Mouse (Mus musculus): ENCODE measurements at regions not wholly inside any gene's neighbourhood (a gene's known extent, or its start where the extent isn't known, plus 50 kb on each side); places are given as distances from the start of the nearest gene placed in this dataset.
A peak's percentile ranks its signal among the peaks of the same experiment; 100 is the strongest.

- no peaks in the 10 kb centered on the region for H3K27me3 ChIP-seq (replicated peaks; ENCODE audit: control insufficient read depth, insufficient read depth, low read length)
- no peak overlapping the region for H3K27ac ChIP-seq (replicated peaks; ENCODE audit: low read depth, low read length)
- H3K4me3 ChIP-seq (ENCODE audit: low read depth, low read length) = no peak overlapping the region
- DNase-seq (ENCODE audit: low spot score) (no peak), ATAC-seq (ENCODE audit: low read depth) (no peak)
- H3K9ac ChIP-seq (ENCODE audit: low read depth, low read length) = no peak overlapping the region
- 58% methylated on average over 1 of the region's 1 CpGs for WGBS
- no peaks in the 10 kb centered on the region for H3K4me1 ChIP-seq (ENCODE audit: control insufficient read depth, insufficient read depth, low read length)
- no peaks in the 10 kb centered on the region for H3K9me3 ChIP-seq (ENCODE audit: control insufficient read depth, low read length)
- no peak overlapping the region for H3K4me2 ChIP-seq (ENCODE audit: low read depth, low read length)
- no peaks in the 10 kb centered on the region for H3K36me3 ChIP-seq (ENCODE audit: control insufficient read depth, insufficient read depth, low read length)
Observed at GRCm38 (mm10) chr16:51457166-51457565, 573.9 kb upstream of the Cblb start.

- Histone ChIP-seq H3K36me3 (ENCODE audit: control insufficient read depth, insufficient read depth, low read length) (no peaks in the 10 kb centered on the region), H3K9ac (ENCODE audit: low read depth, low read length) (no peak overlapping the region), H3K4me3 (ENCODE audit: low read depth, low read length) (no peak overlapping the region), H3K4me2 (ENCODE audit: low read depth, low read length) (no peak overlapping the region), H3K27ac (replicated peaks; ENCODE audit: low read depth, low read length) (no peak overlapping the region), H3K9me3 (ENCODE audit: control insufficient read depth, low read length) (no peaks in the 10 kb centered on the region), H3K27me3 (replicated peaks; ENCODE audit: control insufficient read depth, insufficient read depth, low read length) (no peaks in the 10 kb centered on the region), H3K4me1 (ENCODE audit: control insufficient read depth, insufficient read depth, low read length) (no peaks in the 10 kb centered on the region)
- DNase-seq (ENCODE audit: low spot score) (no peak), ATAC-seq (ENCODE audit: low read depth) (no peak)
- WGBS = 73% methylated on average over 3 of the region's 3 CpGs
Observed at GRCm38 (mm10) chr16:51475690-51476089, 555.3 kb upstream of the Cblb start.

- Histone ChIP-seq H3K9me3 (ENCODE audit: control insufficient read depth, low read length) (no peaks in the 10 kb centered on the region), H3K27ac (replicated peaks; ENCODE audit: low read depth, low read length) (no peak overlapping the region), H3K27me3 (replicated peaks; ENCODE audit: control insufficient read depth, insufficient read depth, low read length) (no peaks in the 10 kb centered on the region), H3K36me3 (ENCODE audit: control insufficient read depth, insufficient read depth, low read length) (no peaks in the 10 kb centered on the region), H3K9ac (ENCODE audit: low read depth, low read length) (no peak overlapping the region), H3K4me1 (ENCODE audit: control insufficient read depth, insufficient read depth, low read length) (no peaks in the 10 kb centered on the region), H3K4me3 (ENCODE audit: low read depth, low read length) (no peak overlapping the region), H3K4me2 (ENCODE audit: low read depth, low read length) (no peak overlapping the region)
- 80% methylated on average over 2 of the region's 2 CpGs for WGBS
- ATAC-seq (ENCODE audit: low read depth) = no peak
- DNase-seq (ENCODE audit: low spot score) = no peak
Observed at GRCm38 (mm10) chr16:51496096-51496495, 534.9 kb upstream of the Cblb start.

GRCm38 (mm10) chr16:51497777-51498176 is 533.2 kb upstream of the Cblb start:
- ATAC-seq (ENCODE audit: low read depth) (no peak), DNase-seq (ENCODE audit: low spot score) (no peak)
- Histone ChIP-seq H3K36me3 (ENCODE audit: control insufficient read depth, insufficient read depth, low read length) (no peaks in the 10 kb centered on the region), H3K27ac (replicated peaks; ENCODE audit: low read depth, low read length) (no peak overlapping the region), H3K9me3 (ENCODE audit: control insufficient read depth, low read length) (no peaks in the 10 kb centered on the region), H3K4me1 (ENCODE audit: control insufficient read depth, insufficient read depth, low read length) (no peaks in the 10 kb centered on the region), H3K27me3 (replicated peaks; ENCODE audit: control insufficient read depth, insufficient read depth, low read length) (no peaks in the 10 kb centered on the region), H3K9ac (ENCODE audit: low read depth, low read length) (no peak overlapping the region), H3K4me2 (ENCODE audit: low read depth, low read length) (no peak overlapping the region), H3K4me3 (ENCODE audit: low read depth, low read length) (no peak overlapping the region)
- WGBS = 79% methylated on average over 7 of the region's 7 CpGs

- Histone ChIP-seq H3K27me3 (replicated peaks; ENCODE audit: control insufficient read depth, insufficient read depth, low read length) (no peaks in the 10 kb centered on the region), H3K27ac (replicated peaks; ENCODE audit: low read depth, low read length) (no peak overlapping the region), H3K4me3 (ENCODE audit: low read depth, low read length) (no peak overlapping the region), H3K36me3 (ENCODE audit: control insufficient read depth, insufficient read depth, low read length) (no peaks in the 10 kb centered on the region), H3K9me3 (ENCODE audit: control insufficient read depth, low read length) (no peaks in the 10 kb centered on the region), H3K4me2 (ENCODE audit: low read depth, low read length) (no peak overlapping the region), H3K4me1 (ENCODE audit: control insufficient read depth, insufficient read depth, low read length) (no peaks in the 10 kb centered on the region), H3K9ac (ENCODE audit: low read depth, low read length) (no peak overlapping the region)
- 74% methylated on average over 3 of the region's 3 CpGs for WGBS
- ATAC-seq (ENCODE audit: low read depth) = no peak
- DNase-seq (ENCODE audit: low spot score) = no peak
Observed at GRCm38 (mm10) chr16:51517079-51517478, 513.9 kb upstream of the Cblb start.

GRCm38 (mm10) chr16:51520762-51521161 is 510.3 kb upstream of the Cblb start:
- WGBS = 46% methylated on average over 4 of the region's 4 CpGs
- Histone ChIP-seq H3K9ac (ENCODE audit: low read depth, low read length) (no peak overlapping the region), H3K27me3 (replicated peaks; ENCODE audit: control insufficient read depth, insufficient read depth, low read length) (no peaks in the 10 kb centered on the region), H3K36me3 (ENCODE audit: control insufficient read depth, insufficient read depth, low read length) (no peaks in the 10 kb centered on the region), H3K4me3 (ENCODE audit: low read depth, low read length) (no peak overlapping the region), H3K4me1 (ENCODE audit: control insufficient read depth, insufficient read depth, low read length) (no peaks in the 10 kb centered on the region), H3K4me2 (ENCODE audit: low read depth, low read length) (no peak overlapping the region), H3K27ac (replicated peaks; ENCODE audit: low read depth, low read length) (no peak overlapping the region), H3K9me3 (ENCODE audit: control insufficient read depth, low read length) (no peaks in the 10 kb centered on the region)
- ATAC-seq (ENCODE audit: low read depth) (peak; percentile 80; the same call in 1 of the 2 replicates), DNase-seq (ENCODE audit: low spot score) (peak; percentile 43)

- 56% methylated on average over 13 of the region's 13 CpGs for WGBS
- Histone ChIP-seq H3K9ac (ENCODE audit: low read depth, low read length) (no peak overlapping the region), H3K4me1 (ENCODE audit: control insufficient read depth, insufficient read depth, low read length) (no peaks in the 10 kb centered on the region), H3K9me3 (ENCODE audit: control insufficient read depth, low read length) (no peaks in the 10 kb centered on the region), H3K4me3 (ENCODE audit: low read depth, low read length) (no peak overlapping the region), H3K36me3 (ENCODE audit: control insufficient read depth, insufficient read depth, low read length) (no peaks in the 10 kb centered on the region), H3K27me3 (replicated peaks; ENCODE audit: control insufficient read depth, insufficient read depth, low read length) (no peaks in the 10 kb centered on the region), H3K27ac (replicated peaks; ENCODE audit: low read depth, low read length) (no peak overlapping the region), H3K4me2 (ENCODE audit: low read depth, low read length) (peak overlapping the region; percentile 28; the same call in 1 of the 2 replicates)
- DNase-seq (ENCODE audit: low spot score) (peak; percentile 67), ATAC-seq (ENCODE audit: low read depth) (peak; percentile 92)
Observed at GRCm38 (mm10) chr16:51521317-51522092, 509.5 kb upstream of the Cblb start.

GRCm38 (mm10) chr16:51524023-51524422 is 507.0 kb upstream of the Cblb start:
- no peak overlapping the region for H3K9ac ChIP-seq (ENCODE audit: low read depth, low read length)
- no peak overlapping the region for H3K27ac ChIP-seq (replicated peaks; ENCODE audit: low read depth, low read length)
- H3K4me1 ChIP-seq (ENCODE audit: control insufficient read depth, insufficient read depth, low read length) = no peaks in the 10 kb centered on the region
- H3K36me3 ChIP-seq (ENCODE audit: control insufficient read depth, insufficient read depth, low read length) = no peaks in the 10 kb centered on the region
- H3K9me3 ChIP-seq (ENCODE audit: control insufficient read depth, low read length) = no peaks in the 10 kb centered on the region
- H3K4me2 ChIP-seq (ENCODE audit: low read depth, low read length) = no peak overlapping the region
- no peak for DNase-seq (ENCODE audit: low spot score)
- no peak for ATAC-seq (ENCODE audit: low read depth)
- whole genome bisulfite sequencing = 96% methylated on average over 1 of the region's 1 CpGs
- H3K4me3 ChIP-seq (ENCODE audit: low read depth, low read length) = no peak overlapping the region
- H3K27me3 ChIP-seq (replicated peaks; ENCODE audit: control insufficient read depth, insufficient read depth, low read length) = no peaks in the 10 kb centered on the region

- no peak for ATAC-seq (ENCODE audit: low read depth)
- DNase-seq (ENCODE audit: low spot score) = no peak
- 70% methylated on average over 1 of the region's 1 CpGs for WGBS
Observed at GRCm38 (mm10) chr16:51532496-51532895, 498.5 kb upstream of the Cblb start.

More at GRCm38 (mm10) chr16:51532496-51532895, 498.5 kb upstream of the Cblb start:
- H3K4me3 ChIP-seq (ENCODE audit: low read depth, low read length) = no peak overlapping the region
- H3K36me3 ChIP-seq (ENCODE audit: control insufficient read depth, insufficient read depth, low read length) = no peaks in the 10 kb centered on the region
- H3K9me3 ChIP-seq (ENCODE audit: control insufficient read depth, low read length) = no peaks in the 10 kb centered on the region
- H3K9ac ChIP-seq (ENCODE audit: low read depth, low read length) = no peak overlapping the region
- H3K27ac ChIP-seq (replicated peaks; ENCODE audit: low read depth, low read length) = no peak overlapping the region
- H3K27me3 ChIP-seq (replicated peaks; ENCODE audit: control insufficient read depth, insufficient read depth, low read length) = no peaks in the 10 kb centered on the region
- no peaks in the 10 kb centered on the region for H3K4me1 ChIP-seq (ENCODE audit: control insufficient read depth, insufficient read depth, low read length)
- no peak overlapping the region for H3K4me2 ChIP-seq (ENCODE audit: low read depth, low read length)
